Mouse (Mus musculus): ENCODE data around the gene Znrd1. TPM values are rescaled to one million over a fixed set of nuclear protein-coding genes. Genes with fewer than 3 reads are reported as not detected.

Znrd1 gene
- polyA plus RNA-seq, 1 experiment = 19.0 TPM

GRCm38 (mm10) chr17:36927496-36928120 lies 30.8 kb downstream of the Znrd1 start:
- 86% methylated on average over 10 of the region's 10 CpGs for WGBS

GRCm38 (mm10) chr17:36923491-36923890 lies 34.9 kb downstream of the Znrd1 start:
- 75% methylated on average over 4 of the region's 4 CpGs for WGBS
- Histone ChIP-seq H3K27ac (ENCODE audit: insufficient read depth, low read length) (no peak overlapping the region), H3K4me1 (ENCODE audit: control insufficient read depth, insufficient read depth, insufficient read length) (no peaks in the 10 kb centered on the region), H3K4me3 (ENCODE audit: extremely low read depth, insufficient read depth, insufficient read length) (no peak overlapping the region), H3K36me3 (ENCODE audit: control insufficient read depth, insufficient read depth, low read length) (no peaks in the 10 kb centered on the region), H3K27me3 (ENCODE audit: control insufficient read depth, insufficient read depth, low read length) (no peaks in the 10 kb centered on the region)
- no peak for TF ChIP-seq POLR2A (IDR thresholded peaks at IDR 0.05; ENCODE audit: low read depth, low read length)
- no peak for TF ChIP-seq CTCF (IDR thresholded peaks at IDR 0.05; ENCODE audit: extremely low read depth, insufficient read depth, insufficient read length, insufficient replicate concordance)
- DNase-seq (ENCODE audit: low read depth in 1 of 2, low spot score in 2 of 2) = no peak

More at GRCm38 (mm10) chr17:36927496-36928120, 30.8 kb downstream of the Znrd1 start:
- Histone ChIP-seq H3K36me3 (ENCODE audit: control insufficient read depth, insufficient read depth, low read length) (no peaks in the 10 kb centered on the region), H3K4me3 (ENCODE audit: extremely low read depth, insufficient read depth, insufficient read length) (no peak overlapping the region), H3K27ac (ENCODE audit: insufficient read depth, low read length) (no peak overlapping the region), H3K27me3 (ENCODE audit: control insufficient read depth, insufficient read depth, low read length) (no peaks in the 10 kb centered on the region), H3K4me1 (ENCODE audit: control insufficient read depth, insufficient read depth, insufficient read length) (no peaks in the 10 kb centered on the region)
- no peak for DNase-seq (ENCODE audit: low read depth in 1 of 2, low spot score in 2 of 2)
- TF ChIP-seq CTCF (IDR thresholded peaks at IDR 0.05; ENCODE audit: extremely low read depth, insufficient read depth, insufficient read length, insufficient replicate concordance) (no peak), POLR2A (IDR thresholded peaks at IDR 0.05; ENCODE audit: low read depth, low read length) (no peak)

- no peak for TF ChIP-seq CTCF (IDR thresholded peaks at IDR 0.05; ENCODE audit: extremely low read depth, insufficient read depth, insufficient read length, insufficient replicate concordance)
- TF ChIP-seq POLR2A (IDR thresholded peaks at IDR 0.05; ENCODE audit: low read depth, low read length) = no peak
- WGBS = 85% methylated on average over 4 of the region's 4 CpGs
- no peak overlapping the region for H3K27ac ChIP-seq (ENCODE audit: insufficient read depth, low read length)
- H3K4me3 ChIP-seq (ENCODE audit: extremely low read depth, insufficient read depth, insufficient read length) = no peak overlapping the region
- no peaks in the 10 kb centered on the region for H3K36me3 ChIP-seq (ENCODE audit: control insufficient read depth, insufficient read depth, low read length)
- H3K4me1 ChIP-seq (ENCODE audit: control insufficient read depth, insufficient read depth, insufficient read length) = no peaks in the 10 kb centered on the region
- no peak for DNase-seq (ENCODE audit: low read depth in 1 of 2, low spot score in 2 of 2)
- no peaks in the 10 kb centered on the region for H3K27me3 ChIP-seq (ENCODE audit: control insufficient read depth, insufficient read depth, low read length)
Observed at GRCm38 (mm10) chr17:36922715-36923114, 35.6 kb downstream of the Znrd1 start.

GRCm38 (mm10) chr17:36920239-36920638 lies 38.1 kb downstream of the Znrd1 start:
- no peaks in the 10 kb centered on the region for H3K27me3 ChIP-seq (ENCODE audit: control insufficient read depth, insufficient read depth, low read length)
- 67% methylated on average over 15 of the region's 15 CpGs for WGBS
- DNase-seq (ENCODE audit: low read depth in 1 of 2, low spot score in 2 of 2) = no peak

GRCm38 (mm10) chr17:36915076-36915475 lies 43.3 kb downstream of the Znrd1 start:
- no peak for TF ChIP-seq POLR2A (IDR thresholded peaks at IDR 0.05; ENCODE audit: low read depth, low read length)
- TF ChIP-seq CTCF (IDR thresholded peaks at IDR 0.05; ENCODE audit: extremely low read depth, insufficient read depth, insufficient read length, insufficient replicate concordance) = peak; percentile 79; the same call in 1 of the 2 replicates
- no peaks in the 10 kb centered on the region for H3K4me1 ChIP-seq (ENCODE audit: control insufficient read depth, insufficient read depth, insufficient read length)
- DNase-seq (ENCODE audit: low read depth in 1 of 2, low spot score in 2 of 2) = peak; percentile 11 to 30
- no peaks in the 10 kb centered on the region for H3K36me3 ChIP-seq (ENCODE audit: control insufficient read depth, insufficient read depth, low read length)
- 13% methylated on average over 9 of the region's 9 CpGs for WGBS
- H3K4me3 ChIP-seq (ENCODE audit: extremely low read depth, insufficient read depth, insufficient read length) = no peak overlapping the region
- no peaks in the 10 kb centered on the region for H3K27me3 ChIP-seq (ENCODE audit: control insufficient read depth, insufficient read depth, low read length)
- H3K27ac ChIP-seq (ENCODE audit: insufficient read depth, low read length) = no peak overlapping the region

More at GRCm38 (mm10) chr17:36920239-36920638, 38.1 kb downstream of the Znrd1 start:
- Histone ChIP-seq H3K4me1 (ENCODE audit: control insufficient read depth, insufficient read depth, insufficient read length) (no peaks in the 10 kb centered on the region), H3K4me3 (ENCODE audit: extremely low read depth, insufficient read depth, insufficient read length) (no peak overlapping the region), H3K27ac (ENCODE audit: insufficient read depth, low read length) (no peak overlapping the region), H3K36me3 (ENCODE audit: control insufficient read depth, insufficient read depth, low read length) (no peaks in the 10 kb centered on the region)
- TF ChIP-seq POLR2A (IDR thresholded peaks at IDR 0.05; ENCODE audit: low read depth, low read length) (no peak), CTCF (IDR thresholded peaks at IDR 0.05; ENCODE audit: extremely low read depth, insufficient read depth, insufficient read length, insufficient replicate concordance) (no peak)

GRCm38 (mm10) chr17:36914108-36914507 lies 44.3 kb downstream of the Znrd1 start:
- Histone ChIP-seq H3K27ac (ENCODE audit: insufficient read depth, low read length) (no peak overlapping the region), H3K36me3 (ENCODE audit: control insufficient read depth, insufficient read depth, low read length) (no peaks in the 10 kb centered on the region), H3K4me3 (ENCODE audit: extremely low read depth, insufficient read depth, insufficient read length) (no peak overlapping the region), H3K4me1 (ENCODE audit: control insufficient read depth, insufficient read depth, insufficient read length) (no peaks in the 10 kb centered on the region), H3K27me3 (ENCODE audit: control insufficient read depth, insufficient read depth, low read length) (peaks cover 2% of the 10 kb centered on the region; the same call in 1 of the 2 replicates)
- WGBS = 20% methylated on average over 2 of the region's 2 CpGs
- DNase-seq (ENCODE audit: low read depth in 1 of 2, low spot score in 2 of 2) = peak; percentile 50 to 68
- TF ChIP-seq POLR2A (IDR thresholded peaks at IDR 0.05; ENCODE audit: low read depth, low read length) (no peak), CTCF (IDR thresholded peaks at IDR 0.05; ENCODE audit: extremely low read depth, insufficient read depth, insufficient read length, insufficient replicate concordance) (peak; percentile 43; the same call in 1 of the 2 replicates)

GRCm38 (mm10) chr17:36912031-36912430 lies 46.3 kb downstream of the Znrd1 start:
- Histone ChIP-seq H3K4me1 (ENCODE audit: control insufficient read depth, insufficient read depth, insufficient read length) (no peaks in the 10 kb centered on the region), H3K36me3 (ENCODE audit: control insufficient read depth, insufficient read depth, low read length) (no peaks in the 10 kb centered on the region), H3K4me3 (ENCODE audit: extremely low read depth, insufficient read depth, insufficient read length) (no peak overlapping the region), H3K27ac (ENCODE audit: insufficient read depth, low read length) (no peak overlapping the region), H3K27me3 (ENCODE audit: control insufficient read depth, insufficient read depth, low read length) (peaks cover 2% of the 10 kb centered on the region; the same call in 1 of the 2 replicates)
- TF ChIP-seq CTCF (IDR thresholded peaks at IDR 0.05; ENCODE audit: extremely low read depth, insufficient read depth, insufficient read length, insufficient replicate concordance) (no peak), POLR2A (IDR thresholded peaks at IDR 0.05; ENCODE audit: low read depth, low read length) (no peak)
- WGBS = 67% methylated on average over 2 of the region's 2 CpGs
- no peak for DNase-seq (ENCODE audit: low read depth in 1 of 2, low spot score in 2 of 2)
